Comparison of ENCODE assay signal across 29 mouse cellular contexts in genomic region chr6:146834342-146834741, GRCm38 (mm10). TPM values are rescaled to one million over a fixed set of nuclear protein-coding genes. Genes with fewer than 3 reads are reported as not detected.
A peak's percentile ranks its signal among the peaks of the same experiment; 100 is the strongest.
DNase-seq lines count a peak whose midpoint lies in the region; ATAC-seq and TF ChIP-seq lines count a peak whose summit lies in the region.
"Had no signal": no experiment of that assay in that cellular context is flagged by ENCODE, and none has a peak within 500 bp of the region (broad histone marks: within the 10 kb centered on the region; RNA-seq: fewer than 3 reads in every experiment).

No protein-coding gene starts in this region.

- no peak overlapping the region for H3K9ac ChIP-seq in forebrain, embryonic 13.5 days
- H3K9ac ChIP-seq in forebrain, embryonic 14.5 days (ENCODE audit: low read length): no peak overlapping the region
- no peak overlapping the region for H3K9ac ChIP-seq in lung, embryonic 14.5 days
- H3K9ac ChIP-seq: embryonic facial prominence, embryonic 13.5 days; heart, embryonic 13.5 days; hindbrain, embryonic 12.5 days; hindbrain, embryonic 15.5 days had no signal

- H3K36me3 ChIP-seq in forebrain, embryonic 13.5 days (ENCODE audit: poor library complexity, severe bottlenecking): no peaks in the 10 kb centered on the region
- no peaks in the 10 kb centered on the region for H3K36me3 ChIP-seq in forebrain, embryonic 14.5 days (ENCODE audit: control insufficient read depth, insufficient read depth, low read length)
- 0 out of 2 replicates have a peak, but pooled peaks cover 7% of the 10 kb centered on the region for H3K36me3 ChIP-seq in lung, embryonic 14.5 days (ENCODE audit: insufficient read depth)
- H3K36me3 ChIP-seq: embryonic facial prominence, embryonic 10.5 days; hindbrain, embryonic 12.5 days had no signal

- H3K4me2 ChIP-seq in forebrain, embryonic 13.5 days: no peak overlapping the region
- H3K4me2 ChIP-seq in forebrain, embryonic 14.5 days (ENCODE audit: low read length): no peak overlapping the region
- no peak overlapping the region for H3K4me2 ChIP-seq in lung, embryonic 14.5 days
- H3K4me2 ChIP-seq: embryonic facial prominence, embryonic 13.5 days; heart, embryonic 13.5 days; hindbrain, embryonic 12.5 days; hindbrain, embryonic 15.5 days had no signal

- 86% methylated on average over 3 of the region's 3 CpGs for WGBS in forebrain, embryonic 13.5 days
- 89% methylated on average over 3 of the region's 3 CpGs for WGBS in forebrain, embryonic 14.5 days
- WGBS in lung, embryonic 14.5 days: 63% methylated on average over 3 of the region's 3 CpGs

- no peaks in the 10 kb centered on the region for H3K9me3 ChIP-seq in forebrain, embryonic 13.5 days (replicated peaks)
- no peaks in the 10 kb centered on the region for H3K9me3 ChIP-seq in forebrain, embryonic 14.5 days (replicated peaks; ENCODE audit: control insufficient read depth, low read length)
- H3K9me3 ChIP-seq in lung, embryonic 14.5 days (ENCODE audit: low read depth, low read length): no peaks in the 10 kb centered on the region
- H3K9me3 ChIP-seq: embryonic facial prominence, embryonic 10.5 days; embryonic facial prominence, embryonic 13.5 days; heart, embryonic 13.5 days; hindbrain, embryonic 12.5 days; hindbrain, embryonic 15.5 days had no signal

- no peak overlapping the region for H3K27ac ChIP-seq in forebrain, embryonic 13.5 days
- H3K27ac ChIP-seq in forebrain, embryonic 14.5 days (ENCODE audit: low read depth, low read length): no peak overlapping the region
- no peak overlapping the region for H3K27ac ChIP-seq in lung, embryonic 14.5 days (ENCODE audit: low read depth)
- H3K27ac ChIP-seq: embryonic facial prominence, embryonic 10.5 days; embryonic facial prominence, embryonic 13.5 days; gastrocnemius, adult 2 months; heart, embryonic 13.5 days; hindbrain, embryonic 12.5 days; hindbrain, embryonic 15.5 days had no signal

- DNase-seq in forebrain, embryonic 14.5 days (ENCODE audit: low spot score): no peak
- no peak for DNase-seq in lung, embryonic 14.5 days
- no peak for DNase-seq in lung, adult 18-20 months
- DNase-seq in frontal cortex, postnatal 36 days (ENCODE audit: low spot score in 2 of 2): no peak
- no peak for DNase-seq in left cerebral cortex, adult 11 months (ENCODE audit: low spot score)
- DNase-seq: cerebellum, adult 11 months; cerebellum, adult 2 months; cerebellum, adult 9-11 months; cerebellum, postnatal 36 days; embryo, embryonic 11 days; gastrocnemius, adult 2 months; gastrocnemius, postnatal 14 days; heart, adult 18-20 months had no signal

- H3K4me3 ChIP-seq in forebrain, embryonic 13.5 days: no peak overlapping the region
- no peak overlapping the region for H3K4me3 ChIP-seq in forebrain, embryonic 14.5 days (ENCODE audit: low read depth, low read length)
- no peak overlapping the region for H3K4me3 ChIP-seq in lung, embryonic 14.5 days (ENCODE audit: low read depth, low read length)
- H3K4me3 ChIP-seq: embryonic facial prominence, embryonic 10.5 days; embryonic facial prominence, embryonic 13.5 days; erythroblast, embryonic 14.5 days; gastrocnemius, adult 2 months; heart, embryonic 13.5 days; hindbrain, embryonic 12.5 days; hindbrain, embryonic 15.5 days had no signal

- TF ChIP-seq CTCF in lung, embryonic 14.5 days (IDR thresholded peaks at IDR 0.05; ENCODE audit: low read depth): no peak

- H3K4me1 ChIP-seq in forebrain, embryonic 13.5 days: no peaks in the 10 kb centered on the region
- no peaks in the 10 kb centered on the region for H3K4me1 ChIP-seq in forebrain, embryonic 14.5 days (ENCODE audit: control insufficient read depth, insufficient read depth, low read length)
- H3K4me1 ChIP-seq in lung, embryonic 14.5 days (ENCODE audit: insufficient read depth): no peaks in the 10 kb centered on the region
- H3K4me1 ChIP-seq: hindbrain, embryonic 15.5 days had no signal

- 0 out of 2 replicates have a peak, but pooled peaks have one; percentile 5 for ATAC-seq in forebrain, embryonic 13.5 days
- no peak for ATAC-seq in forebrain, embryonic 14.5 days
- ATAC-seq in lung, embryonic 14.5 days (ENCODE audit: insufficient read depth): peak; percentile 2; the same call in 1 of the 2 replicates
- peak; percentile 38; the same call in 1 of the 2 replicates for ATAC-seq in granulocyte monocyte progenitor cell, adult 5-6 weeks (replicated peaks; ENCODE audit: poor library complexity, severe bottlenecking)

- H3K27me3 ChIP-seq in forebrain, embryonic 13.5 days: no peaks in the 10 kb centered on the region
- no peaks in the 10 kb centered on the region for H3K27me3 ChIP-seq in forebrain, embryonic 14.5 days (replicated peaks; ENCODE audit: control insufficient read depth, insufficient read depth, low read length)
- no peaks in the 10 kb centered on the region for H3K27me3 ChIP-seq in lung, embryonic 14.5 days (ENCODE audit: insufficient read depth, low read length)
- H3K27me3 ChIP-seq: embryonic facial prominence, embryonic 13.5 days; heart, embryonic 13.5 days; hindbrain, embryonic 12.5 days; hindbrain, embryonic 15.5 days had no signal

RNA-seq across cellular contexts. Expression of gene Smco2, which starts 15.6 kb away (rescaled TPM):
- not detected in 2 replicates for polyA plus RNA-seq in forebrain, embryonic 13.5 days (2015; fragmentation: Nextera tagmentation; extraction: Ambion mirVana)
- polyA plus RNA-seq in forebrain, embryonic 14.5 days (2014; fragmentation: Nextera tagmentation; extraction: Ambion mirVana): not detected in 2 replicates
- polyA plus RNA-seq in lung, embryonic 14.5 days (2014; fragmentation: Nextera tagmentation; extraction: Ambion mirVana): not detected in 2 replicates
- not detected in 2 replicates for total RNA-seq in granulocyte monocyte progenitor cell, adult 5-6 weeks (2014; fragmentation: Nextera tagmentation)
- total RNA-seq in granulocyte monocyte progenitor cell, adult 5-6 weeks (2017): not detected in 2 replicates
- total RNA-seq: adrenal gland, adult 2 months; adrenal gland, postnatal 14 days; adrenal gland, postnatal 4 days; ES-E14; gastrocnemius, adult 2 months; gastrocnemius, postnatal 14 days; gastrocnemius, postnatal 4 days; hematopoietic stem cell, adult 5-6 weeks had no signal
- polyA plus RNA-seq: adrenal gland, adult 2 months; cerebellum, adult 2 months; embryonic facial prominence, embryonic 10.5 days; embryonic facial prominence, embryonic 13.5 days; erythroblast, embryonic 14.5 days; forebrain, embryonic 16.5 days; heart, embryonic 13.5 days; hindbrain, embryonic 12.5 days; hindbrain, embryonic 15.5 days; intestine, embryonic 14.5 days had no signal

RNA-seq across cellular contexts. Expression of gene Arntl2, which starts 38.5 kb away (rescaled TPM):
- polyA plus RNA-seq in forebrain, embryonic 13.5 days (2015; fragmentation: Nextera tagmentation; extraction: Ambion mirVana): 1.1 and 2.2 TPM in 2 replicates
- polyA plus RNA-seq in forebrain, embryonic 14.5 days (2014; fragmentation: Nextera tagmentation; extraction: Ambion mirVana): 0.59 and 1.0 TPM in 2 replicates
- polyA plus RNA-seq in lung, embryonic 14.5 days (2014; fragmentation: Nextera tagmentation; extraction: Ambion mirVana): 5.9 and 6.2 TPM in 2 replicates
- total RNA-seq in granulocyte monocyte progenitor cell, adult 5-6 weeks (2014; fragmentation: Nextera tagmentation): not detected in 2 replicates
- not detected in 2 replicates for total RNA-seq in granulocyte monocyte progenitor cell, adult 5-6 weeks (2017)
- total RNA-seq: hematopoietic stem cell, adult 5-6 weeks had no signal
- polyA plus RNA-seq: erythroblast, embryonic 14.5 days had no signal

RNA-seq across cellular contexts. Expression of gene Ppfibp1, which starts 53.9 kb away (rescaled TPM):
- polyA plus RNA-seq in forebrain, embryonic 13.5 days (2015; fragmentation: Nextera tagmentation; extraction: Ambion mirVana): 12.7 and 16.5 TPM in 2 replicates
- 10.9 and 15.9 TPM in 2 replicates for polyA plus RNA-seq in forebrain, embryonic 14.5 days (2014; fragmentation: Nextera tagmentation; extraction: Ambion mirVana)
- 52.5 and 56.8 TPM in 2 replicates for polyA plus RNA-seq in lung, embryonic 14.5 days (2014; fragmentation: Nextera tagmentation; extraction: Ambion mirVana)
- total RNA-seq in granulocyte monocyte progenitor cell, adult 5-6 weeks (2014; fragmentation: Nextera tagmentation): 10.4 and 21.0 TPM in 2 replicates
- 11.1 and 18.4 TPM in 2 replicates for total RNA-seq in granulocyte monocyte progenitor cell, adult 5-6 weeks (2017)
- polyA plus RNA-seq: erythroblast, embryonic 14.5 days had no signal
